Mouse (Mus musculus) right cerebral cortex, adult 2 months (tissue): ENCODE measurements at regions not wholly inside any gene's neighbourhood (a gene's known extent, or its start where the extent isn't known, plus 50 kb on each side); places are given as distances from the start of the nearest gene placed in this dataset.
"Not testable (repeated sequence)": the region's sequence is repeated elsewhere in the genome, so short reads cannot be mapped to it uniquely, and the experiment has no call there.

ENCODE experiments used
- DNase-seq, 2 experiments: peaks; one replicate each; pipeline ENCODE4 v3.0.0; 2021 to 2022; ENCODE audit warnings: low spot score in 2 of 2

- DNase-seq, result no peak
Measured at GRCm38 (mm10) chr2:171592315-171592714, 451.0 kb downstream of the Cbln4 start.

DNA sequence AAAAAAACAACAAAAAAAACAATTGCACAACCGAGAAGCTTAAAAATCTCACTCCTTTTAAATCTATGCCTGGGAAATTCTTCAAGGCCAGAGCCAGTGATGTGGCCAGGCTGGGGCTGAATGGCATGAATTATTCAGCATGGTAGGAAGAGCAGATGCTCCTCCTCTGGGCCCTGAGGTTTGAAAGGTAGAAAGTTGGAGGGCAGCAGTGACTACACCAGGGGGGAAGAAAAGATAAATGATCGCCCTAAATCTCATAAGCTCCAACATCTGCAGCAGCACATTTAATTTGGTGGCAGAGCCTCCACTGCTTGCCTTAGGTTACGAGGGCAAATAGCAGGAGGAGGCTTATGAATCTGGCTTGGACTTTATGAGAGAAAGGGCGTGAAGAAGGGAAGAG is 455.1 kb downstream of the Cbln4 start:
- DNase-seq, result no peak

- peak; percentile 15 to 17 for DNase-seq
Measured at GRCm38 (mm10) chr2:171587635-171588034, 455.6 kb downstream of the Cbln4 start.

GRCm38 (mm10) chr2:171586853-171587220 is 456.4 kb downstream of the Cbln4 start:
- DNase-seq, result no peak

DNA sequence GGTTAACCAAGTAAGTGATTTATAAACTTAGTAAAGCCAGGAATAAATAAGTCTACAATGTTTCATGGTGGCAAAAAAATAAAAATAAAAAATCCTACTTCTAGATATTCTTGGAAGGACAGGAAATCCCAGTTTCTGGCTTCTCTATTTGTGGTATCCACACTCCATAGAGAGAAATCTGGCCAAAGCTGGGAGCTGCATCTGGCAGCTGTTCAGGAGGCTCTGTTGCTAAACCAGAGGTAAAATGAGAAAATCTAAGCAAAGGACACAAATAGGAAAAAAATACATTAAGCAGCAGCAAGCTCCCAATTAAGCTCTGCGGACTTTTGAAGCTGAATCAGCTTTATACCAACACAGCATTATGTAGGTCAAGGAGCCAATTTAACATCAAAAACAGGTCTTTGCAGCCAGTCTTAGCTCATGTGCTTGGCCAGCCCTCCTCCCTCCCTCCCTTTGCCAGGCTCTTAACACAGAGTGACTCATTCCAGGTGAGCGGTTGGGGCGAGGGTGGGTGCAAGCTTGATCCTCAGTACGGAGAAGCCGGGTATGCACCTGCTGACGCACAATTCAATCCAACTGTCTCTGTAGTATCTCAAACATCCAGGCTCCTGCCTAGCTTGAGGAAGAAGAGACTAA is 456.9 kb downstream of the Cbln4 start:
- DNase-seq, result peak; percentile 34 to 40

- DNase-seq, result no peak
Measured at GRCm38 (mm10) chr2:171574360-171574759, 468.9 kb downstream of the Cbln4 start.

GRCm38 (mm10) chr2:171562656-171563055 is 480.6 kb downstream of the Cbln4 start:
- no peak for DNase-seq

DNA sequence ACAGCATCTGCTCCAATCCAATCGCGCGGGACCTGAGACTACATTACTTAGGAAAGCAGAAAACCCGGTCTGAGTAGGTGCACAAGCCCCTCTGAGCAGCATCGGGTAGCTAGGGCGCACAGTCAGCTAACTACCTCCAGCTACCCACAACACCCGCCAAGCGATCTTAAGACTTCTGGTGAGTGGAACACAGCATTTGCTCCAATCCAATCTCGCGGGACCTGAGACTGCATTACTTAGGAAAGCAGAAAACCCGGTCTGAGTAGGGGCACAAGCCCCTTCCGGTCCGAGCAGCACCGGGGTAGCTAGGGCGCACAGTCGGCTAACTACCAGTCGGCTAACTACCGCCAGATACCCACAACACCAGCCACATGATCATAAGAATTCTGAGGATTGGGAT is 500.5 kb downstream of the Cbln4 start:
- not testable (repeated sequence) for DNase-seq

GRCm38 (mm10) chr2:171514876-171515275 is 528.4 kb downstream of the Cbln4 start:
- DNase-seq, result no peak

- no peak for DNase-seq
Measured at GRCm38 (mm10) chr2:171496620-171497019, 546.6 kb downstream of the Cbln4 start.

DNA sequence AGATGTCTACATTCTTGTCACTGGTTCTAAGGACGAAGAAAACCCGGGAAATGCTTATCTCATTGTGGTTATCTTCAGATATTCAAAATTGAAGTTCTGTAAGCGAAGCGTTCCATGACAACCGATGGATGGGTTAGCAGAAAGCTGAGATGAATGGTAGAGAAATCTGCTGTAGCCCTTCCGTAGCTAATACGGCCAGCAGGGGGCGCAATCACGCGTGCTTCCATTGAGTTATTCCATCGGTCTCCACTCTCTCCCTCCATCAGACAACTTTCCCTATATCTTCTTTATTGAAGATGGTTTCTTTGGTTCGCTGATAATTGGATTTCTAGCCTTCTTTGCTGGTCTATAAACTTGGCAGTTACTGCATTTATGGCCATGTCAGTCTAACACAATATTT is 549.5 kb downstream of the Cbln4 start:
- DNase-seq, result peak; percentile 54 to 66

- DNase-seq, result peak in 1 of 2 experiments; percentile 21
Measured at GRCm38 (mm10) chr2:171487284-171487683, 556.0 kb downstream of the Cbln4 start.

GRCm38 (mm10) chr2:171453241-171453640 is 590.0 kb downstream of the Cbln4 start:
- peak in 1 of 2 experiments; percentile 4 for DNase-seq

DNA sequence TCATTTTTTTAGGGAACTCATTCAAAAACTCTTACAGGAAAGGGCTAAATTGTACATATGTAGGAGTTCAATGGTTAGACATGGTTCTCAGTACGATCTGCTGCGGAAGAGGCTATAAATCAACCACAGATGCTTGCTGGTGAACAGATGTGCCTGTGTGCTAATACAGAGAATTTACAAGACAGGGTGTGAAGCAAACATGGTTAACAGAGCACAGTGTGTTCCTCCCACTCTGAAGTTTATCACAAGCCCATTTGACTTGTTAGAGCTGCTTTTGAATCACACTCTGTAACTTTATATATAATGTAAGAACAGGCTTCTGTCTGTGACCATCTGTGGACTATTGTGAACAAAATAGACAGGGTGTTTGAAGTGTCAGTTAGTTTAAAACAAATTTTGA is 637.2 kb downstream of the Cbln4 start:
- DNase-seq, result no peak

DNA sequence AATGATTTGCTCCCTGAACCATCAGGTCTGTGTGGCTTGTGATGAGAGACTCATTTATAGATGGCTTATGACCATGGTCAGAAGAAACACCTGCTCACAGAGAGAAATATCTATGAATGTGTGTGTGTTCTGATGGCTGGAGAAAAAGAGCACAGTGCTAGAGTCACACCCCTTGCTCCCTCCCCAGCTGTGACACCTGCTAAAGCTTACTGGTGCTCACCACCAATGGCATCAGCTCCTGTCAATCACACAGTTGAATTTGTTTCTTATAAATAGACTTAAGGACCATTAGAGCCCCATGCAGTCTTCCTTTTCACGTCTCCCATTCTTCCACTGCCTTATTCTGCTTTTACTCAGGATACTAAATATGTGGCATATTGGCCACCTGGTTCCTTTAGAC is 654.3 kb downstream of the Cbln4 start:
- DNase-seq, result no peak

- DNase-seq, result peak; percentile 15 to 18
Measured at GRCm38 (mm10) chr2:171373457-171373856, 641.9 kb downstream of the Dok5 start.

DNA sequence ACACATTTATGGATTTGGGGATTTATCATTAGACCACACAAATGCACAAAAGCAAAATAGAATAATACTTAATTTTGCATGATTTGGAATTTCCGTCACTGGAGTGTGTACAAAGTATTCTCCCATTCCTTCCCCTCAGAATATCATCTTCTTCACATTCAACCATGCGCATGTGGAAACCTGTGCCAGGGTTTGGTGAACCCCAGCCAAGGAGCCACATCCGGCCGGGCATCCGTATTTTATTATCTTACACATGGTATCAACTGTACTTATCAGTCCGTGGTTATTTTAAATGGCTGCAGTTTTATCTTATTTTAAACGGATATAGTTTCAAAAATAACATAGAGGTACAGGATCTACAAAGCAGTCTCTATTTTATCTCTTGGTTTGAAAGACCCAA is 641.4 kb downstream of the Dok5 start:
- no peak for DNase-seq

DNA sequence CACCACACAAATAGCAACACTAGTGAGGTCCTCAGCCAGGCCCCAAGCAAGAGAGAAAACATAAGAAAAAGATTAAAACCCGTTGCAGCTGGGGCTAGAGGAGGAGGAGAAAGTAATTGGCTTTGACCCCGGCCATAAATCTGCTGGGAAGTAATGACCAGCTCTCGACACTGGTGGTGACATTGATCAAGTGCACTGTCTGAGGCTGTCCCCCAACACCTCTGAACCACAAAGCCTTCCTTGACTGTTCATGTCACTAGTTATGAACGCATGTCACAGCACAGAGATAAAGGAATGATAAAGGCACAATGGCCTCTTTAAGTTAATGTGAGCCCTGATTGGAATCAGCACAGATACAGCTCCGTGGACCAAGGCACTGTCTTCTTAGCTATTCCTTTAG is 640.1 kb downstream of the Dok5 start:
- no peak for DNase-seq

- peak; percentile 4 to 9 for DNase-seq
Measured at GRCm38 (mm10) chr2:171365553-171365952, 633.9 kb downstream of the Dok5 start.

DNA sequence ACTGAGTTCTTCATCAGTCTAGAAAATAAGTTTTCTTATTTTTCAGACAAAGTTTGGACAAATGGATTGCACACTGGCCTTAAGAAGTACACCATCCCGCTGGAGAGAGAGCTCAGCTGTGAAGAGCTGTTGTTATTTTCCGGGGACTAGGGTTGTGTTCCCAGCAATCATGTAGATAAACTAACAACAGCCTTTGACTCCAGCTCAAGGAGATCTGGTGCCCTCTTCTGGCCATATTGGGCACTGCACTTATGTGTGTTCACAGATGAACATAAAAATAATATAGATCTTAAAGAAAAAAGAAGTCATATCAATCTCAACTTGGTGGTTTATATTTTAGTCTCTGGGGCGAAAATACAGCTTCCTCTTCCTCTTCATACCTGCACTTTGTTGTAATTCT is 633.0 kb downstream of the Dok5 start:
- DNase-seq, result no peak

DNA sequence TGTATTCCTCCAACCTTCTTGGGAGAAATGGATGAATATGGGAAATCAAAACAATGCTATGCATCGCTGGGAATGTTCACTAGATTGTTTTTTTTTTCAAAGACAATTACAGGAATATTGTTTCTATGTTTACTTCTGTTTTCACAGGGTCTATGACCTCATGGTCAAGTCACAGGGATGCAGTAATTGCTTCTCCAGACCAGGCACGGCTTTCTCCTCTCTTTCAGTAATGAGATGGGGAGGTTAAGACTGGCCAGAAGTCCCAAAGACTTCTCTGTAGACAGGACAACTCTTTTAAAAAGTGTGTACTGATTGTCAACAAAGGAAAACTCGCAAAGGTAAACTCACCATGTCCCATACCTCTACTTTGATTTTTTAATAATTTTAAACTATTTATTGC is 631.8 kb downstream of the Dok5 start:
- DNase-seq, result no peak

DNA sequence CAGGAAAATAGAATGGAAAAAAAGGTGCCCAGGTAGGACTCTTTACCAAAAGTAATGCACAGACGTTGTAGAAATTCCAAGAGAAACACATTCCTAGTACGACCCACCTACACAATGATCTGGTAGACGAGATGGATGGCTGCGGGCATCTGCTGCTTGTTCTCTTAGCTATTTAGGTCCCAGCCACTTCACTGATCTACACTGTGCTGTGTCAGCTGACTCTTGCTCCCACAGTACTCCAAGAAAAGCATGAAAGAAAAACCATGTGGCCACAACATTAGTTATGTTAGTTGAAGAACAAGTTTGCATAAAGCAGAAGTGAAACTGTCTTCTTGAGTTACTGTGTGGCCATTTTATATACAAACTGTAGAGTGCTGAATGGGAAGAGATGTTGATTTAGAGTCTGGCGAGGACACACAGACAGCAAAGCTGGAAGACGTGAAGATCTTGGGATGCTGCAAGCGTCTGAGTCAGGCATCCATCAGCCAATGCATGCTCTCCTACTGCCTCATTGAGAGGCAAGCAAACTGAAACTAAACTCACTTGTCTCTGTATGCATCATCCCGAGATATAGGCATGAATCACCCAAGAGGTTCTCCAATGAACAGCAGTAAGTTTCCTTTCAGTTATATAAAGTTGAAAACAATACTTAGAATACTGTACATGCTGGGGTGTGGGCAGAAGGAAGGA is 626.6 kb downstream of the Dok5 start:
- peak; percentile 20 to 37 for DNase-seq

- no peak for DNase-seq
Measured at GRCm38 (mm10) chr2:171348156-171348555, 616.5 kb downstream of the Dok5 start.
